Mouse (Mus musculus) embryonic facial prominence, embryonic 10.5 days (tissue): ENCODE measurements around the gene Prkd2. TPM values are rescaled to one million over a fixed set of nuclear protein-coding genes. Genes with fewer than 3 reads are reported as not detected.

ENCODE experiments used
- DNase-seq: peaks from one replicate; pipeline ENCODE4 v3.0.0-alpha.2; 2017; ENCODE audit warnings: low spot score
- H3K27ac ChIP-seq: fragments of 300-500 bp; sonication (generic); replicated peaks from 2 replicates; pipeline ENCODE4 v1.5.1; 2016; ENCODE audit warnings: mild to moderate bottlenecking
- H3K27me3 ChIP-seq: fragments of 300-500 bp; sonication (generic); replicated peaks from 2 replicates; pipeline ENCODE4 v1.6.1; 2016; ENCODE audit warnings: low read depth, mild to moderate bottlenecking; ENCODE audit not compliant: poor library complexity, severe bottlenecking
- H3K36me3 ChIP-seq: fragments of 300-500 bp; sonication (generic); replicated peaks from 2 replicates; pipeline ENCODE4 v1.6.1; 2016; ENCODE audit warnings: mild to moderate bottlenecking, moderate library complexity
- H3K4me1 ChIP-seq: fragments of 300-500 bp; sonication (generic); 2 replicates; pipeline ENCODE4 v1.6.1; 2016
- H3K4me3 ChIP-seq: fragments of 300-500 bp; sonication (generic); 2 replicates; pipeline ENCODE4 v1.5.1; 2016; ENCODE audit warnings: mild to moderate bottlenecking, moderate library complexity
- H3K9me3 ChIP-seq: fragments of 300-500 bp; sonication (generic); 2 replicates; pipeline ENCODE4 v1.6.1; 2016; ENCODE audit warnings: mild to moderate bottlenecking
- WGBS: fragments of 180-500 bp; shearing (Covaris S2); methylation state at CpG from one replicate; pipeline ENCODE4 v1.1.7; 2016; 5-methylcytosine and 5-hydroxymethylcytosine counted together
- polyA plus RNA-seq: library from polyadenylated mRNA; unstranded; fragments of >200 nt; fragmentation: Nextera tagmentation; extraction: Ambion mirVana; gene quantifications from 2 replicates; pipeline ENCODE4 v1.2.1, GENCODE M21; 2016

The Prkd2 gene
- polyA plus RNA-seq, 1 experiment from 2014 or later: 13.1 TPM

DNA sequence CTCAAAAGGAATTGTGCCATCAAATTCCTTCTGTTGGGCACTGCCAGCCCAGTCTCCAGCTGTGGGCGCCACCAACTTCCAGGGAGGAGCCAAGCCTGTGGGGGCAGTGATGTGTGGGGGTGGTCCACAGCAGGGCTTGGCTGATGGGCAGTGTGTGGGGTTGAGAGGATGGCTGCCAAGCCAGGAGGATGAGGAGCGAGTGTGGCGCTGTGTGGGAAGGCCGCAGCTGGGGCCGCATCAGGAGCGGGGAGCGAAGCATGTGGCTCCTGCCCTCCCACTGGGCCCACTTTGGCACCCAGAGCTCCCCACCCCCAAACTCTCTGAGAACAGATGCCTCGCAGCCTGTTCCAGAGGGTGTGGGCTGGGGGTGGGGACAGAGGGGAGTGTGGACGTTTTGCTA, 75.3 kb downstream of the Prkd2 start:
- Histone ChIP-seq H3K36me3 (peaks cover 85% of the 10 kb centered on the region), H3K4me3 (no peak overlapping the region), H3K27me3 (no peaks in the 10 kb centered on the region), H3K9me3 (no peaks in the 10 kb centered on the region), H3K27ac (no peak overlapping the region), H3K4me1 (peaks cover 53% of the 10 kb centered on the region)
- DNase-seq: no peak
- WGBS: 89% methylated on average over 9 of the region's 9 CpGs

DNA sequence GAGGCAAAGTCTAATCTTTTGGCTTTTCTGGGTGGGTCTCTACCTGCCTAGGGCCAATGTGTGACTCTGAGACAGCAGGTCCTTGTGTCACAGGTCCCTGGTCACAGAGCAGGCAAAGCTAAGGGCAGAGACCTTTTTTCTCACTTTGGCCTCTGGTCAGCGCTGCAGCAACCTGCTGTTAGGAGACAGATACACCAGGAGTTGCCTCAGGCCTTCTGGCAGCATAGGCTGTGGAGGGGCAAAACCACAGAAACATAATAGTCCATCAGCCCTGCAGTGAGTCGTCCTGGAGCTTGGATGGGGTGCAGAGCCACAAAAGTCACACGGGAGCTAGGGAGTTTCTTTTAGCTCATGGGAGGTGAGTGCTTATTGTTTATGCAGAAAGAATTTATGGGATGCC, 76.0 kb downstream of the Prkd2 start:
- 84% methylated on average over 3 of the region's 3 CpGs for WGBS
- Histone ChIP-seq H3K27ac (no peak overlapping the region), H3K36me3 (peaks cover 84% of the 10 kb centered on the region), H3K4me3 (no peak overlapping the region), H3K9me3 (no peaks in the 10 kb centered on the region), H3K4me1 (peaks cover 53% of the 10 kb centered on the region), H3K27me3 (no peaks in the 10 kb centered on the region)
- DNase-seq: no peak

DNA sequence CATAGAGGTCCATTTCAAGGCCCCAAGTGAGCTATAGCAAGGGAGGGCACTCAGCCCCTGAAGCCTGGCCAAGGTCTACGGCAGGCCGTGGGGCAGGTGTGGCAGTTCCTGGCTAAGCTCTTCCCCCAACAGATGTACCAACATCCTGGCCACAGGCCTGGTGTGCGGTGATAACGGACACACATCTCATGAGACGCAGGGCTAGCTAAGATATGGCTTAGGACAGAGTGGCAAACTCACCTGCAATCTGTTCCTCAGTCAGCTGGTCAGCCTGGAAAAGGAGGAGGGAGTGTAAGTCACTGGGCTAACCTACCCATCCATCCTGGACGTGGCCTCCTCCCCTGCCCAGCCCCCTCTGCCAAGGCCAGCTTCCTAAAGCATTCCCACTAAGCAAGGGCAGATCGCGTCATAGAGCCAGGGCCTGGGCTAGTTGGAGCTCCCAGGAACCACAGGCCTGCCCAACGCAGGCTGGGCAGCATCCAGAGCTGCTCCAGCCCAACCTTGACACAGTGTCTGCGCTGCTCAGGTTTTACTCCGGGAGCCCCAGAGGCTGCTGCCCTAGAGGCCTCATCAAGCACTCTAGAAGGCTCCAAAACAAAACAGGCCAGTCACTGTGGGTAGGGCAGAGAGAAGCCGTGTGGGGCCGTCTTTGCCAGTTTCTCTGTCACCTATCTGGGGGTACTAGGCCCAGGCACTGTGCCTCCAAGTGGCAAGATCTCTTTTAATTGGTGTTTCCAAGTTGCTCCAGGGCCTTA, 76.9 kb downstream of the Prkd2 start:
- Histone ChIP-seq H3K4me3 (0 out of 2 replicates have a peak overlapping the region, but pooled peaks have one; percentile 23), H3K27me3 (no peaks in the 10 kb centered on the region), H3K4me1 (peaks cover 51% of the 10 kb centered on the region), H3K36me3 (peaks cover 75% of the 10 kb centered on the region), H3K9me3 (no peaks in the 10 kb centered on the region), H3K27ac (peak overlapping the region; percentile 40)
- 91% methylated on average over 13 of the region's 13 CpGs for WGBS
- no peak for DNase-seq

Other genes starting within 250 kb of the Prkd2 start
- 32.4 and 32.6 TPM in 2 replicates for gene Arhgap35, start 227.9 kb upstream of the Prkd2 start, polyA plus RNA-seq
- not detected in 2 replicates for gene Ceacam15, start 167.2 kb upstream of the Prkd2 start, polyA plus RNA-seq
- gene Ceacam9, start 121.0 kb upstream of the Prkd2 start, polyA plus RNA-seq: not detected in 2 replicates
- gene Ap2s1, start 104.5 kb upstream of the Prkd2 start, polyA plus RNA-seq: 250 and 256 TPM in 2 replicates
- gene Slc1a5, start 61.6 kb upstream of the Prkd2 start, polyA plus RNA-seq: 37.3 and 40.5 TPM in 2 replicates
- gene Strn4, start 27.0 kb upstream of the Prkd2 start, polyA plus RNA-seq: 129 and 131 TPM in 2 replicates
- 26.1 and 28.5 TPM in 2 replicates for gene Fkrp, start 26.2 kb upstream of the Prkd2 start, polyA plus RNA-seq
- 5.5 and 6.0 TPM in 2 replicates for gene Dact3, start 32.4 kb downstream of the Prkd2 start, polyA plus RNA-seq
- 14.7 and 20.3 TPM in 2 replicates for gene Gng8, start 48.9 kb downstream of the Prkd2 start, polyA plus RNA-seq
- 0.52 and 0.64 TPM in 2 replicates for gene Ptgir, start 63.6 kb downstream of the Prkd2 start, polyA plus RNA-seq
- gene Calm3, start 81.2 kb downstream of the Prkd2 start, polyA plus RNA-seq: 121 and 126 TPM in 2 replicates
- 2.9 and 4.6 TPM in 2 replicates for gene Pnmal2, start 101.8 kb downstream of the Prkd2 start, polyA plus RNA-seq
- 3.4 and 4.0 TPM in 2 replicates for gene Pnmal1, start 116.8 kb downstream of the Prkd2 start, polyA plus RNA-seq
- gene Gm42372, start 140.2 kb downstream of the Prkd2 start, polyA plus RNA-seq: 0.59 and 0.86 TPM in 2 replicates
- 10.5 and 11.9 TPM in 2 replicates for gene Ccdc8, start 149.8 kb downstream of the Prkd2 start, polyA plus RNA-seq
- gene Ppp5c, start 185.0 kb downstream of the Prkd2 start, polyA plus RNA-seq: 138 and 146 TPM in 2 replicates
- gene Hif3a, start 219.5 kb downstream of the Prkd2 start, polyA plus RNA-seq: 5.6 and 5.7 TPM in 2 replicates
- gene Psg16, start 231.1 kb downstream of the Prkd2 start, polyA plus RNA-seq: 0.09 and 0.10 TPM in 2 replicates